ENCODE assay signal across 8 mouse cellular contexts in the genomic region with DNA sequence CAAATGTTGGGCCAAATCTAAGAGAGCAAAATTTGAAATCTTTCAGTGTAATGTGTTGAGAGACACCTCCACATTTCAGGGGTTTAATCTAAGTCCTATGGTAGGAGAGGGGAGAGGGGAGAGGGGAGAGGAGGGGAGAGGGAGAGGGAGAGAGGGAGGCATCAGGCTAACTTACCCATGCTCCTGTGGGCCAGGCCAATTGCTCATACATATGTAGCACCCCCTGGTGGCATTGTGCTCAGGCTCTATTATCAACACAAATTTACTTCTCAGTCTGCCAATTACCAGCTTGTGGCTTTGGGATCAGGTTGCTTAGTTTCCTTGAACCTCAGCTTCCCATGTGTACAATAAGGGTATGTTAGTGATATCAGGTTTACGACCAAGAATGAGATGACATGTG.
DNase-seq lines count a peak whose midpoint lies in the region; ATAC-seq and TF ChIP-seq lines count a peak whose summit lies in the region.

No protein-coding gene starts in this region.

- H3K4me2 ChIP-seq in midbrain, embryonic 11.5 days: no peak overlapping the region
- no peak overlapping the region for H3K4me2 ChIP-seq in midbrain, embryonic 13.5 days (replicated peaks)

- DNase-seq in gastrocnemius, adult 2 months: no peak
- DNase-seq in gastrocnemius, postnatal 25 days: no peak
- no peak for DNase-seq in midbrain, embryonic 11.5 days (ENCODE audit: low spot score, missing footprints)
- peak; percentile 59 for DNase-seq in embryo, embryonic 10.5 days (ENCODE audit: low spot score)
- peak; percentile 1 for DNase-seq in lung, postnatal 25 days (ENCODE audit: low spot score)
- no peak for DNase-seq in thymus, postnatal 36 days

- no peaks in the 10 kb centered on the region for H3K9me3 ChIP-seq in midbrain, embryonic 11.5 days (ENCODE audit: control insufficient read depth, low read length)
- H3K9me3 ChIP-seq in midbrain, embryonic 13.5 days: no peaks in the 10 kb centered on the region

- H3K9ac ChIP-seq in midbrain, embryonic 11.5 days (ENCODE audit: low read length): no peak overlapping the region
- no peak overlapping the region for H3K9ac ChIP-seq in midbrain, embryonic 13.5 days (replicated peaks)

- no peak overlapping the region for H3K4me3 ChIP-seq in gastrocnemius, adult 2 months
- H3K4me3 ChIP-seq in midbrain, embryonic 11.5 days (ENCODE audit: low read depth, low read length): no peak overlapping the region
- no peak overlapping the region for H3K4me3 ChIP-seq in midbrain, embryonic 13.5 days (replicated peaks)

- no peaks in the 10 kb centered on the region for H3K27me3 ChIP-seq in midbrain, embryonic 11.5 days (ENCODE audit: control insufficient read depth, insufficient read depth, low read length)
- no peaks in the 10 kb centered on the region for H3K27me3 ChIP-seq in midbrain, embryonic 13.5 days

- WGBS in midbrain, embryonic 11.5 days: 85% methylated on average over 1 of the region's 1 CpGs
- WGBS in midbrain, embryonic 13.5 days: 64% methylated on average over 1 of the region's 1 CpGs

- intact Hi-C loops in gastrocnemius, adult 2 months (cut with DNase I): no loop called here

- H3K4me1 ChIP-seq in midbrain, embryonic 11.5 days (ENCODE audit: control insufficient read depth, insufficient read depth, low read length): no peaks in the 10 kb centered on the region
- H3K4me1 ChIP-seq in midbrain, embryonic 13.5 days (replicated peaks): peaks cover 17% of the 10 kb centered on the region

- H3K27ac ChIP-seq in gastrocnemius, adult 2 months: no peak overlapping the region
- no peak overlapping the region for H3K27ac ChIP-seq in midbrain, embryonic 11.5 days (ENCODE audit: low read depth, low read length)
- H3K27ac ChIP-seq in midbrain, embryonic 13.5 days: no peak overlapping the region

- peak; percentile 52; the same call in 1 of the 2 replicates for ATAC-seq in midbrain, embryonic 11.5 days (ENCODE audit: low FRiP score)
- no peak for ATAC-seq in midbrain, embryonic 13.5 days
- ATAC-seq in monocyte, adult 5-6 weeks (replicated peaks; ENCODE audit: insufficient number of reproducible peaks, low FRiP score, low TSS enrichment, poor library complexity, severe bottlenecking): no peak

- H3K36me3 ChIP-seq in midbrain, embryonic 11.5 days (ENCODE audit: control insufficient read depth, insufficient read depth, low read length): no peaks in the 10 kb centered on the region
- no peaks in the 10 kb centered on the region for H3K36me3 ChIP-seq in midbrain, embryonic 13.5 days

- TF ChIP-seq CTCF in gastrocnemius, adult 2 months (IDR thresholded peaks at IDR 0.05): peak; percentile 33; the same call in 1 of the 2 replicates

Comparison
In these comparisons a context has a peak if more than half of its experiments do, and no peak if none do; other contexts are left out.
1. DNase-seq: peak in embryo, embryonic 10.5 days (single experiment) and lung, postnatal 25 days (single experiment); none in gastrocnemius, adult 2 months (single experiment), gastrocnemius, postnatal 25 days (single experiment), midbrain, embryonic 11.5 days (single experiment) and thymus, postnatal 36 days (0 of 2).